Mouse (Mus musculus) heart, postnatal 10 days (tissue): ENCODE measurements around the gene Zfp131. TPM values are rescaled to one million over a fixed set of nuclear protein-coding genes. Genes with fewer than 3 reads are reported as not detected.

Experiments
- total RNA-seq, 2 experiments: library from RNA; stranded (reverse); gene quantifications; 2 replicates each; pipeline ENCODE4 v1.2.3; 2021

Zfp131 gene
- total RNA-seq, 2 experiments from 2014 or later: 26.1 to 26.5 TPM

Other genes starting within 250 kb of the Zfp131 start
- gene Ccl28, start 167.1 kb downstream of the Zfp131 start, total RNA-seq: under 1 TPM in 1 of 2 experiments, not detected in 1; 0.20 TPM
- gene Hmgcs1, start 100.5 kb downstream of the Zfp131 start, total RNA-seq: 10 to 100 TPM; 71.1 to 73.3 TPM
- gene Nim1k, start 35.0 kb downstream of the Zfp131 start, total RNA-seq: 1 to 10 TPM in 1 of 2 experiments, under 1 TPM in 1; 0.86 to 1.2 TPM
- not detected for gene AF067063, start 39.3 kb upstream of the Zfp131 start, total RNA-seq
- gene D13Ertd608e, start 45.1 kb upstream of the Zfp131 start, total RNA-seq: not detected
- gene Tcstv1, start 103.9 kb upstream of the Zfp131 start, total RNA-seq: not detected
- gene Gm21761, start 138.4 kb upstream of the Zfp131 start, total RNA-seq: not detected
- not detected for gene B020031M17Rik, start 159.9 kb upstream of the Zfp131 start, total RNA-seq
- not detected for gene Gm36079, start 236.1 kb upstream of the Zfp131 start, total RNA-seq